Mouse (Mus musculus) lung, postnatal 4 days (tissue): ENCODE measurements around the gene Ghr.

Source experiments
- DNase-seq, 2 experiments: peaks; one replicate each; pipeline ENCODE4 v3.0.0; 2021

Gene Ghr

DNA sequence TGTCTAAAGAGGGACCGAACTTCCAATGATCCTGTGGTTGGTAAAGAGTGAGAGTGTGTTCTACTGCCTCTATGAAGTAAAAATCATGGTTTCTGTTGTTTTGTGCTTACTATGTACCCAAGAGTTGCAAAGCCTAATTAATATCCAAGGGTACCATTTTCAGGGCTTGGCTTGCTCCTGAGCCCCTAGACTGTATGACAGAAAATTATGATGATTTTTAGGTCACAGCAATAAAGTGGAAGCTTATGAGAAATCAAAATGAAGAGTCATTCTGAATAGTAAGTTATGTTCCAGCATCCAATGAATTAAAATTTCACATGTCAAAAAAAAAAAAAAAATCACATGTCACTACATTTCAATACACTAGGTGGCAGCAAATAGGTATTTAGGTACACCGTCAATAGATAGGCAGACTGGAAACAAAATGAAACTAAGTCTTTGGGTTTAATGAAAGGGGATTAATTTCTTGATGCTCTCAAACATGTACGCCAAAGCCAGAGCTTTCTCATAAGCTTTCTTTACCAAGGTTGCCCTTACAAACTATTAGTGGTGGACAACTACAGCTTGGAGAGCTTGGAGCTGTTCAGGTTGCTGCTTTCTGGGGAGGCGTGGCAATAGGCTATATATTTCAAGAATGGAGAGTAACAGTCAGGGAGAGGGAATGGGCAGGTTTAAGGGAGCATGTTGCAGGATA, 227.1 kb downstream of the Ghr start:
- DNase-seq = no peak

DNA sequence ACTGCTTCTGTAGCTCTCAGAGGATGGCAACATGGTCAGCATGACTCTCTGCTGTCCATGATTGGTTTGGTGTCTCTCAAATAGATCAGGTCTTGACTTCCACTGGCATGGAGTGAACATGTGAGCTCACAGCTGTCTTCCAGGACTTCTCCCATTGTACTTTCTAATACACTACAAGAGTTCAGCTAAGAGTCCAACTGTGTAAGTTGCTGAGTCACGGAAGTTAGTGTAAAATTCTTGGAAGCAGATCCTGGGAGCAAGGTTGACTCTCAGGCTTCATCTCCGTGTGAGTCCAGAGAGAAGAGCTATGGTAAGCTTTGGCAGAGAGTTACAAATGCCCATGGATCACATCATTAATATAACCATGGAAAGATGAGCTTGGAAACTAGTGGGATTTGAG, 229.6 kb downstream of the Ghr start:
- DNase-seq = no peak

DNA sequence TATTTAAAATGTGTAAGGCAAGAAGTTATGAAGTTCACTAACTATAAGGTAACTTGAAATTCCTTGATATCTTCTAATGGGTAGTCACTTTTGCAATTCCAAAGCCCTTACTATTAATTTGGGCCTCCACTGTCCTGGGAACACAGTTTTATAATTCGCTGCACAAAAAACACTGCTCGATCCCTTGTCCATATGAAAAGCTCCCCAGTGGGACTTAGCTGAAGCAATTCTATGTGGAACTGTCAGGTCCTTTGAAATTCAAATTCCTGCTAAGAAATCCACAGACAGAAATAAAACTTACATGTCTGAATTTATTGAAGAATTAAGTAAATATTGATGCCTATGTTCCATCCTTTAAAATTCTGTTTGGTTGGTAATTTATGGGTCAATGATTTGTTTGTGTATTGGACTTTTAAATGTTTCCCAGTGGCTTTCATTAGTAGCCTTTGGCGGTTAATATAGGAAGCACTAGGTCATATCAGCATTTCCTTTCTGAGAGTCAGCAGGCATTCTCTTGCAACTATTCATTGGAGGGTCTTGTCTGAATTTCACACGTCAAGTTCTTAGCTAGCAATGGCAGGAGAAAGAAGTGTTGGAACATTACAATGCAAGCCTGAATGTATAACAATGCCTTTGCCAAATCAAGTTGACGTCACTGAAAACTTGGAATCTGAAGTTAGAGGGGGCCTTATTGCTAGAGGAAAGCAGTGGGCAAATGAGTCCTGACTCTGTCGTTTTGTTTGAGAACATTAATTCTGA, 233.8 kb downstream of the Ghr start:
- no peak for DNase-seq

DNA sequence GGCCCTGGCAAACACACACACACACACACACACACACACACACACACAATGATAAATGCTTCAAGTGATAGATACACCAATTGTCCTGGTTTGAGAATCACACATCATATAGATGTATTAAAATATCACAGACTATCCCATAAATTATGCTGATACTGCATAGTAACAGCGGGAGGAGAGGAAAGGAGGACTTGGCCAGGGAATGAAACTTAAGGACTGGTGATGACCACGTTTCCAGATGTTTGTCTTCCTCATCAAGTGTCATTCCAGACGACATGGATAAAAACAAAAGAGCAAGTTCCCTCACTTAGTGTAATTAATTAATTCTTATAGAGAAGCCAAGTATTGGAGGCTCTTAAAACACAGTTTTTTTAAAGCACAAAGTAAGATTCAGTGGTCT, 236.6 kb downstream of the Ghr start:
- DNase-seq = no peak

DNA sequence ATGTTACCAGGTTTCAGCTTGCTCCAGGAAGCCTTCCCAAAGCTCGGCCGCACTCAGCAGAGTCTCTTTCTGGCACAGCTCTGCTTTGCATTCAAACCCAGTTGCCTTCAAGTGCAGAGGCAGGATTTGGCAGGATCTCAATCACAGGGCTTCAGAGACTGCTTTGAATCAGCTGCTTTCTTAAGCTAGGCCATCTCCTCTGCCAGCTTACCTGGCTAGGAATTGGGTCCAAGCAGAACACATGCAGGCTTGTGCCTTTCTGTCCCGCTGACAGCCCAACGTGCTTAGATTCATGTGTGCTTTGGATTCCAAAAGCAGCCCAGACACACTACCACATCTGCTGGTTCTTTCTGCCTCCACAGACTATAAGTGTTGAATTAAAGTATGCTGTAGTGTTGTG, 238.7 kb downstream of the Ghr start:
- no peak for DNase-seq

DNA sequence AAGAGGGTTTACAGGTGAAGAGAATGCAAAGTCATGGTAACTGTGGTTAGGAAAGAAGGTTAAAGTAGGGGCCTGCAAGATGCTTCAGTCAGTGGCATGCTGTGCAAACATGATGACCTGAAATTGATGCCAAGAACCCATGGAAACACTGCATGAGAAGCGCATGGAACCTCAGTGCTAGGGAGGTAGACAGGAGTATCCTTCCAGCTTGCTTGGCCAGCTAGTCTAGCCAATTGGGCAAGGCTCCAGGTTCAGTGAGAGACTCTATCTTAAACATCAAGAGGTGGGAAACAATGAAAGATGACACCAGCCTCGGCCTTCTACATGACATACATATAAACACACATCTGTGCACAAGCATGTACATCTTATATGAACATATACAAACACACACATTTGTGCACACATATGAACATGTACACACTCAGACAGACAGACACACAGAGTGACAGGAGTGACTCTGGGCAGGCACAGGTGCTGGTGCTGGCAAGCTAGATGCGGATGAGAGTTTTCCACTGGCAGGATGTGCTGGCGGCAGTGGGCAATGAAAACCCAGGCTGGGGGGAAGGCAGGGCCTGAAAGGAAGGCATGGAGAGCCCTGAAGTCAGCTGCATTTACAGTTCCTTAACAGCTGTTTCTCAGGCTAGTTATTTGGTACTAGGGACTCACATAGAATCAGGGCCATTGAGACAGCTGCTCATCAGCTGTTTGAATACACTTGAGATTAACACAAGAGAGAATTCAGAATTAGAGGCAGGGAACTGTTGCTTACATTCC, 241.3 kb downstream of the Ghr start:
- peak; percentile 44 to 65 for DNase-seq

DNA sequence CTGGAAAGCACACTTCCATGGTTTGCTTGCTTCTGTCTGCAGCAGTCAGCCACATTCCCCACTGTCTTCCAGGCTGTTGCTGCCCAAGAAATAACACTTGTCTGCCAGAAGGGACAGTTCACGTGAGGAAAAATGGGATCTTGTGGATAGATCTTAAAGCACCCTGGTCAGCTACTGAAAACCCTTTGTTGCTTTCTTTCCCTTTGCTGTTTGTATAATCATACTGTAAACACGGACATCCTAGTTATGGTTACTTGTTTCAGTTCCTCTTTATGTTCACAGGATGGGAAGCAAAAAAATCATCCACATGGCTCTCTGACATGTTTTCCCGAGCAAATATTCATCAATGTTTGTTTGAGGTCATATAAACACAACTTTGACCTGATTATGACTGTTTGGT, 243.4 kb downstream of the Ghr start:
- DNase-seq = peak; percentile 21 to 29

DNA sequence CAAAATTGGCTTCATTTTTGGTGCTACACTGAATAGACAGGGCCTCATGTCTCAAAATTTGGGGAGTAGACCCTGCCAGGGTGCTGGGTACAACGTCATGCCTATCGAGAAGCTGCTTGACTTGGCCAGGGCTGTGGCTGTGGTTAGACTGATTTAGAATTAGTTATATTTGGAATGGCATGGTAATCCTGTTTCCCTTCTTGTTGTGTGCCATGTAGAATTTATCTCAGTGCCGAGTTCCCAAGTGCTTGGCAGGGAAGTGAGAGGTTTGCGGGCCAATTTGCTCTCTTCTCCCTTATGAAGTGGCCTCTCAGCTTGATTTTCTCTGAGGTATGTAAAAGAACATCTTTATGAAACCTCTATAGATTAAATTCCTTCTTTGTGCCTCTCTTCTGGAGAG, 250.8 kb downstream of the Ghr start:
- DNase-seq = no peak

DNA sequence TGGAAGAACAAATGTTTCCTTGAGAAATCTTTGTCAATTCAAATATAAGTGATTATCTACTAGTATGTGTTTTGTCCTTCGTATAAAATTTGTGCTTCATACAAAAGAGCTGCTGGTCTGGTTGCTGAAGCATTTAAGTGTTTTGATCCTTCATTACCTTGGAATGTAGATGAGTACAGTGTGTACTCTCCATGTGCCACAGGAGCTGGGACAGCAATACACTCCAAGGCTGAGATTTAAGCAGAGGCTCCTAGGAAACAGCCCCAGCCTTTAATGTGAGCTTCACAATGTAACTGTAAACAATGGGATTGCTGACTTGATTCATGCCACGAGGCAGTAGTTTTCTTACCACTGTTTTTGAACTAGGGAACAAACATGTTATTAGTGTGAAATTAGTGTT, 251.5 kb downstream of the Ghr start:
- DNase-seq = no peak

DNA sequence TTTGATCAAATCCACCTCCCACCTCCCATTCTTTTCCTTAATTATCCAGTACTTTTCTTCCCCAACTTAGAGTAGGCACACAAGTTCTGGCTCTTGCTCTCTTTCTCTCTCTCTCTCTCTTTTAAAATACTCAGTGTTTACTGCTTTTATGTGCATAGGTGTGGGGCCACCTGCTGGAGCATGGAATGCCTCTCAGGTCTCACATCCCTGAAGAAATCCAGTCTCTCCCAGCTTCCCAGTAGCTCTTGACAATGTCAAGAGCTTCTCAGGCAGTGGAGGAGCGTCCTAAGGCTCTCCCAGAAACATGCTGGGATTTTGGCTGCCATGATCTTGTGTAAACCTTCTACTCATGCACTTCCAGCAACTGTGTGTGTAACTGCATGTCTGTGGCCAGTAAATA, 253.0 kb downstream of the Ghr start:
- DNase-seq = peak; percentile 17 to 53

DNA sequence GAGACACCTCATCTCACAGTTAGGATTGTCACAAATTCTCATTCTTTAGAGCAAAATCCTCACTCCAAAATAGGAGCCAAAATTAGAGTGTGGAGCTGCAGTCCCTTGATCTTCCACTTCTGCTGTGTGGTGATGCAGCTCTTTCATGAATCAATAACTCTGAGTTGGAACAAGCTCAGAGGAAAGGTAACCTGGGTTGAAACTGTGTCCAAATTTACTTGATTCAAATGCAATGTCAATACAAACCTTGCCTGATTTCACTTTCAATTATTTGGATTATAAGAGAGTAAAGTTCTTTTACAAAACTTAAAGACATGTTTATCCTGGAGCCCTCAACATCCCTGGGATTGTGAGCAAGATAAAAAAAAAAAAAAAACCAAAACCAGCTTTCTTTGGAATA, 260.3 kb downstream of the Ghr start:
- no peak for DNase-seq

DNA sequence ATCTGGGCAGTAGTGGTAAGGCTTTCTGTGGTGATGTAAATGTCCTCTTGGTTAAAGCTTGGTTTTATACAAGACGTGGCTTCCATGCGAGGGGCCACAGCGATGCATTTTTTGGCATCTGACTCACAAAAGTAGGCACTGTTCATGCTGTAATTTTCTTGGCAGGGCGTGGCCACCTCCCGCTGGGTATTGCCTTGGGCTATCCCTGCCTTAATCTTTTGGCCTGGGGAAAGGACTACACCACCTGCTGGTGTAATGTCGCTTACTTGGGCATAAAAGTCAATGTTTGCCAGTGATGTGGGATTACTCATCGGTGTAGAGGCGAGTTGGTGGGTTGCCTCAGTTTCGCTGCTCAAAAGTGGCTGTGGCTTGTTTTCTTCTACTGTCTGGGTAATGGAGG, 263.4 kb downstream of the Ghr start:
- no peak for DNase-seq

DNA sequence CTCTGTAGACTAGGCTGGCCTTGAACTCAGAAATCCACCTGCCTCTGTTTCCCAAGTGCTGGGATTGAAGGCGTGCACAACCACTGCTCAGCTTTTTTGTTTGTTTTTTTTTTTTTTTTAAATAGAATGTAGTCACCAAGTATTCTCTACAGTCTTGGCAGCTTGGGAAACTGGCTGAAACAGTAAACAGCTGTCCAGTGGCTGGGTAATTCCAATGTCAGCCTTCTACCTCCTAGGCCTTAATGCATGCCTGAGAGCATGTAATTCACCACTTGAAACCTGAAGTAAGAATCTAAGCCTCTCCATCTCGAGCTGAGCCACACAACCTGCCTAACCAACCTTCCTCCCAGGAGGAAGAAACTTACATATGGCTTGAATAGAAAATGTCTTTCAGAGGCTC, 266.7 kb downstream of the Ghr start:
- no peak for DNase-seq

DNA sequence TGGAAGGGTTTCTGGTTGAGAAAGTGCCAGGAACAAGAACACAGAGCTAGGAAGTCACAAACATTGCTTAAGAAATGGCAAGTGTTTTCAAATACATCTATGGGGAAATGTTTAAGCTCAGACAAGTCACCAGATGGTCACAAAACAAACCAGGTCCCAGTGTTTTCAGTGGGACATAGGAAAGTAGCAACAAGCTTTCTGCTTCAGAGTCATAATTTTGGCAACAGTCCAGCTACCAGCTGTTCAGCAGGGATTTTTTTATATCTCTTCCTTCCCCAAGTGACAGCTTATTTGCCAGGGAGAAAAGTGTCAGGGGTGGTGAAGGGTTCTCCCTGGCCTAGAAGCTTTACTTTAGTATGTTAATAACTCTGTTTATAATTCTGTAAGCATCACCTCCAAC, 270.4 kb downstream of the Ghr start:
- DNase-seq = peak in 1 of 2 experiments; percentile 12

DNA sequence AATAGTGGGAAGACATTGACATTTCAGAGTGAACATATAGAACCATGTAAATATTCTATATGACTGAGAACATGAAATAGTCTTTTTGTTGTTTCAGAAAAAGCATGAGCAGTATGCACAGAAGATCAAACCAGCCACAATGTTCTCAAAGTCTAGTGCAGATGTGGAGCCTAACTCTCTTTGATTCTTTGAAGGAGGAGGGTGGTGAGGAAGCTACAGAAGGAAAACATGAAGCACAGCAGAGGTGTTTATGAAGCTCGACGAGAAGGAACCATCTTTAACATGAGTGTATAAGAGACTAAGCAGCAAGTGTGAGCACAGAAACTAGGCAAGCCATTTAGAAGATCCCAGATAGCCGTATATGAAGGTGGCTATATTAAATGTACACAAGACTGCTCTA, 273.4 kb downstream of the Ghr start:
- no peak for DNase-seq

DNA sequence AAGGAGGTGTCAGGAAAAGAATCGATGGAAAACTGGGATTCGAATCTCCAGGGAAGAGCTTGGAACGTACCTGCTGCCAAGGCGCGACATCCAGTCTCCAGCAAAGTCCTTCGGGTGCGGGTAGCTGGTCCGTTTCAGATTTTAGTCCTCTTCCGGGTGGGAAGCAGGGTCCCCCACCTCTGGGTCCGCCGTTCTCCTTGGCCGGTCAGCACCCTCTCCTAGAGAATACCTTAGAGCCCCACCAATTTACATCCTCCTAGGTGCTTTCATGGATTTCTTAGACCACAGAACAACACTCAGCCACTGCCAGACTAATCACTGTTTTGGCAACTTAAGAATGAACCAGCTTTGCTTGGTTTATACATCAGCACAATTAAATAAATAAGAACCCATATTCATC, 279.9 kb downstream of the Ghr start, which contains the start of gene Ccdc152:
Gene Ccdc152 (minus strand): TSS at position 101 of the 400 bp plus-strand sequence.
- no peak for DNase-seq

DNA sequence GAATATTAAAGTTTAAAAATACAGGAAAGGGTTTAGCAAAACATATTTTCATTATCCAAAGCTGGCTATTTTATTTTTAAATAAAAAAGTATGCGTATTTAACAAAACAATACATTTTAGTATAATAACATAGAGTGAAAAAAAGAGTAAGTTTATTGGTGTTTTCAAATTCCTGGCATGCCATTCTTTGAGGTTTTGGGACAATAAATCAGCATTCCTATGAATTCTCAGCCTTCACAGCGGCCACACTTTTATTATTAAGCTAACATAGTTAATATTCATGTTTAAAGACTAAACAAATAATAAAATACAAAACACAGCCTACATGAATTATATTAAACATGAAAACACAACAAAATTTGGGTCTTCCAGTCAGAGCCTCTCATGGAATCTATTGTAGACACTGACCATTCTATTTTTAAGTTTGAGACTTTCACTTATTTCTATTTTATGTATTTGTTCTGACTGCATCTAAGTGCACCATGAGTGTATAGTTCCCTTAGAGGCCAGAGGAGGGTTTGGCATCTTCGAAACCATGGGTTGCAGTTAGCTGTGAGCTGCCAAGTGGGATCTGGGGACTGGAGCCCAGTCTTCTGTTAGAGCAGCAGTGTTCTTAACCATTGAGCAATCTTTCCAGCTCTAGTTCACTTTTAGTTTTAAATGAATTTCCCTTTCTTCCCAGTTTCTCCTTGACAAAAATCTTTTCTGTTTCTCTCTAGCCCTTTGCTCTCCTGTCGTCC, 282.8 kb downstream of the Ghr start:
- no peak for DNase-seq

DNA sequence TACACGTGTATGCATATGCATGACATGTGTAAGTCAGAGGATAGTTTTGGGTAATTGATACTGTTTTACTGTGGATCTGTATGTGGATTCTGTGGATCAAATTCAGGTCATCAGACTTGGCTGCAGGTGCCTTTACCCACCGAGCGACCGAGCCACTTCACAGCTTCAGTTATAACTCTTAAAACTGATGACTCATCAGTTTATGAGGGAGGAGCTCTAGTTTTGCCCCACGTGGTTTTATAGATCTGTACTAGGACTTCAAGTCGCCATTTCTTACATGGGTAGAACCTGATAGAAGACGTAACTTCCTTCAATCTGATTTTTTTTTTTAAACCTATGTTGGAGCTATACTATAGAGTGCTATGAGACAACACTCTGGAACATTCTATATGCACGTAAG, 285.7 kb downstream of the Ghr start:
- DNase-seq = no peak

DNA sequence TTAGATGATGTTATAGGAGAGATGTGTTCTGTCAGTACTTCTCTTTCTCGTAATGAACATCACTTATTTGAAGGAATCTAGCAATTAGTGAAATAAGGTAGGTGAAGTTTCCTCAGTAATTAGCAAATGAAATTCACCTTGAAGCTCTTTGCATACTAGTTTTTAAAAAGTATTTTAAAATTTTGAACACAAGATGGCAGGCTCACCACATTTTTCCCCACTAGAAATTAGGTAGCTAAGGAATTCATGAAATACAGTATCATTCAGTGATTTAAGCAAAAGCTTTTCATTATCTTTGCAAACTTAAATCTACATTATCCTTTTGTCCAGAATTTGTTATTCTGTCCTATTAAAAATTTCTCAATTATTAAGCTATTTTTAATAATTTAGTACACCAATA, 287.3 kb downstream of the Ghr start:
- no peak for DNase-seq

DNA sequence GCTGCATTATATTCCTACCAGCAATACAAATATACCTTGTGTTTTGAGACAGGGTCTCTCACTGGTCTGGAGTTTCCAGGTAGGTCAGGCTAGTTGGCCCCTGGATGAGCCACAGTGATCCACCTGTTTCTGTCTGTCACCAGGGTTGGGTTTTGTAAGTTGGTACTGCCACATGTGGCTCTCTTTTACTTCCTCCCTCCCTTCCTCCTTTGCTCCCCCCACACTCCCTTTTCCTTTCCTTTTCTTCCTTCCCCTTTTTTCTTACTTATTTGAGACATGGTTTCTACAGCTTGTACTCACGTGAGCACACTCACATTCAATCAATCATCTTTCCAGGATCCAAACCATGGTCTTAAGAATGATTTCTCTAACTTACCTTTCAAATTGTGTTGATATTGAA, 289.8 kb downstream of the Ghr start:
- no peak for DNase-seq

DNA sequence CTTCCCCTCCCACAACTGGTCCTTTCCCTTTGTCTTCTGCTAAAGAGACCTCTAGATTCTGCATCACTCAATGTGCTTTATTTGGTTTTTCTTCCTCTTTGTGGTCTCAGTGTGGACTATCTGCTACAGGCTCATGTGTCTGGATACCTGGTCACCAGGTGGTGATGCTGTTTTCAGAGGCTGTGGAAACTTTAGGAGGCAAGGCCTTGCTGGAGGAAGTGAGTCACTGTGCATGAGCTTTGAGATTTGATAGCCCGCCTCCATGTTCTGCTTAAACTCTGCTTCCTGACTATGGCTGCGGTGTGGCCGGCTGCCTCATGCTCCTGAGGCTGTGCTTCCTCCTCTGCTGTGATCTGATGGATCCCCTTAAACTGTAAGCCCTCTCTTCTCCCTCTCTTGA, 292.9 kb downstream of the Ghr start:
- no peak for DNase-seq

DNA sequence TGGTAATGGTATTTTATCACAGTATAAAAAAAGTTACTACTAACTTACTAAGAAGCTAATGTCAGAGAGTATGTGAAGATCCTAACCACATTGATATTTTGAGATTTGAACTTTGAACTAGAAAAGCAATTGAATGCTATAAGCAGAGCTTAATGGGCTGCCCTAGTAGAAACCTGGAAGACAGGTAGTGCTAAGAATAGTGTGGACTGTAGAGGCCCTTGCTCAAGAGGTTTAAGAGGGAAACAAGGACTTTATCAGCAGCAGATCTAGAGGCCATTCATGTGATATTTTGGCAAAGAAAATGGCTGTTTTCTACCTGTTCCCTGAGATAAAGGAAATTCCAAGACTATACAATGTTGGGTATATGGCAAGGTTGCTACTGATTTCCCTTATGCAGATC, 297.3 kb downstream of the Ghr start:
- no peak for DNase-seq

DNA sequence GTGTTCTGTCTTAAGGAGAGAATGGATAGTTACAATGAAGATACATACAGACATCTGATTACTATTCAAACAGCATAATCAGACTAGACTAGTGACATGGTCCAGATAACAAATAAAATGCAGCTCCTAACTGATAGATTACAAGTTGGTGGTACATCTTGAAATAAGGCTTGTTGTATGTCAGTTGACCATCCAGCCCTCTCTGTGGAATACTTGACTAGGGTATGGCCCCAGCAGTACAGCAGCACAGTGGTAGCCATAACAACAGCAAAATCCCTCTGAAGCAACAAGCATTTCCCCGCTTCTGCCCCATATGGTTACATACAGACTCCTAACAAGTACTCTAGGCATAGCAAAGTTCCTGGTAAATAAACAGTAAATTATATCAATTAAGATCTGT, 301.6 kb downstream of the Ghr start:
- DNase-seq = no peak
